Mouse (Mus musculus): ENCODE results near the gene Cpn2.

DNA sequence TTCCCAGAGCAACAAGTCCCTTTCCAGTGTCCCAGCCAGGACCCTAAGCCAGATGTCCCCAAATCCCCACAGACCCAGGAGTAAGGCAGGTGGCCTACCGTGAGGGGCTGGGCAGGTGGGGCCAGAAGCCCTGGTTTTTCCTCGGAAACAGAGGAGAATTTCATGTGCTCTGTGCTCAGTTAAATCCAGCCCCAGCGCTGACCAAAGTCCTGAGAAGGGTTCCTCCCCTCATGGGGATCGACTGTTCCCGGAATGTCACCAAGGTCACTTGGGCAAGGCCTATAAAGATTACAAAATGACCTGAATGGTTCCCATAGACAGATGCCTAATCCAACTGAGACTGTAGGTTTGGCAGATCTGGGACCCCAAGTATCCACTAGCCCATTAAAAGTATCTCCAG, at the start of gene Cpn2:
- TF ChIP-seq CTCF (IDR thresholded peaks at IDR 0.05; ENCODE audit: low read depth) (no peak), EP300 (IDR thresholded peaks at IDR 0.05; ENCODE audit: low read depth) (peak; percentile 64)

All from liver, postnatal 0 days (tissue).